Mouse (Mus musculus) liver, adult (tissue): Measurements from ENCODE around the gene A630089N07Rik.

Experiments used
- GATA4 ChIP-seq: IDR thresholded peaks from 2 replicates; pipeline ENCODE4 v1.6.1; 2014; ENCODE audit warnings: mild to moderate bottlenecking, low read length; ENCODE audit not compliant: insufficient replicate concordance

Gene A630089N07Rik

GRCm38 (mm10) chr16:97961381-97962150 is 120.7 kb downstream of the A630089N07Rik start:
- TF ChIP-seq GATA4: no peak

- TF ChIP-seq GATA4: no peak
These were observed 121.9 kb downstream of the A630089N07Rik start for GRCm38 (mm10) chr16:97960348-97960747.

GRCm38 (mm10) chr16:97958401-97958973 is 123.8 kb downstream of the A630089N07Rik start:
- no peak for TF ChIP-seq GATA4

GRCm38 (mm10) chr16:97957626-97958025 is 124.6 kb downstream of the A630089N07Rik start:
- no peak for TF ChIP-seq GATA4

- TF ChIP-seq GATA4: no peak
These were observed 126.2 kb downstream of the A630089N07Rik start for GRCm38 (mm10) chr16:97956011-97956410.

GRCm38 (mm10) chr16:97953300-97953699 is 128.9 kb downstream of the A630089N07Rik start:
- TF ChIP-seq GATA4: no peak

- TF ChIP-seq GATA4: no peak
These were observed 129.4 kb downstream of the A630089N07Rik start for GRCm38 (mm10) chr16:97952801-97953200.

GRCm38 (mm10) chr16:97952371-97952770 is 129.9 kb downstream of the A630089N07Rik start:
- no peak for TF ChIP-seq GATA4
